Mouse (Mus musculus): ENCODE measurements at regions not wholly inside any gene's neighbourhood (a gene's known extent, or its start where the extent isn't known, plus 50 kb on each side); places are given as distances from the start of the nearest gene placed in this dataset.
A peak's percentile ranks its signal among the peaks of the same experiment; 100 is the strongest.

- DNase-seq (ENCODE audit: low spot score), result peak; percentile 73
Observed at GRCm38 (mm10) chr10:45009676-45010075, 57.3 kb upstream of the Prep start.

DNA sequence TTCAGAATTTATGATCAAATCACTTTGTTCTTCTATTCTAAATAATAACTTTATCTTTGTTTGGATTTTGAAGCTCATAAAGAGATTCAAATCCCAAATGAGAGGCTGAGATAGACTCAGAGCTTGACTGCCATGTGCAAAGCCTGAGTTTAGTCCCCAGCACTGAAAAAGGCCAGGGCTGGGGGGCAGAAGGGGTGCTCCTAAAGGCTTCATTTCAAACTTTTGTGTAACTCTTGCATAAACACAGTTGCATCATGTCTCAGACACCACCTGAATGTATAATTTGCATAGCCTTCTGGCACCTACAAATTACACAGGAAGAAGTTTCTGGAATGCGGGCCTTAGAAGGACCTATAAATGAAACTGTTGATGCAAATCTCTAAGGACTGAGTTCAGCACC is 57.8 kb upstream of the Prep start:
- no peak for DNase-seq (ENCODE audit: low spot score)

- DNase-seq (ENCODE audit: low spot score), result no peak
Observed at GRCm38 (mm10) chr10:45004037-45004653, 62.9 kb upstream of the Prep start.

DNA sequence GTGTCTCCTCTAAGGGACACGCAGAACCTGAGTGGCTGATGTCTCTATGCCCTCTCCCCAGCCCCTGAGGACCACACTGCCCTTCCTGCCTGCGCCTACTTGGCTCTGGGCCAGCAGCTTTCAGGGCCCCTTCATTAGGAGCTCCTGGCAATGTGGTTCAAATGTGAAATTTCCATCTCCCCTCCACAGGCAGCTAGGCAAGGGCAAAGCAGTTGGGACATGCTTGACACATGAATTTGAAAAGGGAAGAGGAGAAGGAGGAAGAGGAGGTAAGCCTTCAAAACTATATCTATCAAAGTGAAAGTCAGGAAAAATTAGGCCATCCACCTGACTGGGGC is 63.7 kb upstream of the Prep start:
- DNase-seq (ENCODE audit: low spot score), result no peak

GRCm38 (mm10) chr10:45002637-45003343 is 64.2 kb upstream of the Prep start:
- DNase-seq (ENCODE audit: low spot score), result no peak

- peak; percentile 89 for DNase-seq (ENCODE audit: low spot score)
Observed at GRCm38 (mm10) chr10:45000873-45001859, 65.8 kb upstream of the Prep start.

GRCm38 (mm10) chr10:45000027-45000840 is 66.8 kb upstream of the Prep start:
- peak; percentile 40 for DNase-seq (ENCODE audit: low spot score)

DNA sequence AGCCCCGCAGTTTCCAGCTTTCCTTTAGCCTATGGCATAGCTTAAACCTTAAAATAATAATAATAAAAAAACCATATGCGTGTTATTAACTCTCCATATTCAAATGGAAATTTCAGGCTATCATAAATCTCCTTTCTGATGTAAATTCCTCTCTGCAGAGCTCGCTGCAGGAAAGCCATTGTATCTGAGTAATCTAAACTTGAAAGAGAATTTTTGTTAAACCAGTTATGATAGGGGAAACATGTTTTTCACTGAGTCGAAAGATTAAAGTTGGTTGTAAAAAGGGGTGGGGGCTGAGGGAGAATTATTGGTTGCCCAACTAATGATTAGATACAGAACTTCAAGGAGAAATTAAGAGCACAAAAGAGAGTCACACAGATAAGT is 69.1 kb upstream of the Prep start:
- no peak for DNase-seq (ENCODE audit: low spot score)

- peak; percentile 75 for DNase-seq (ENCODE audit: low spot score)
Observed at GRCm38 (mm10) chr10:44997184-44997905, 69.7 kb upstream of the Prep start.

DNA sequence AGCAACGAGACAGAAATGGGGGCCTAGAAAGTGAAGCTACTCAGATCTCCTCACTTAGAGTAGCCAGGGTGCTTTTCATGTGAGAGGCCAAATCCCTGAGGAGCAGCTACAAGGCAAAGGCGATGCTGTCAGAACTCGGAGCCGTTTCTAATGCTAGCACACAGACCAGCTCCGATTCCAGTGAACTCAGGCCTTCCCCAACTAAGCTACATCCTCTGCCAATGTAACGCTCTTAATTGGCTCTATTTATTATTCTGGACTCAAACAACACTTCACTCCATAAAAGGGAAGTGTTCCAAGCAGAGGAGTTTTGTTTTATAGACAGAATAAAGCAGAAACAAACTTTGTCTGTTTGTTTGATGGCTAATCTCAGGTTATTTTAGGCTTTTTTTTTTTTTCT is 71.2 kb upstream of the Prep start:
- no peak for DNase-seq (ENCODE audit: low spot score)

GRCm38 (mm10) chr10:44994385-44995281 is 72.4 kb upstream of the Prep start:
- no peak for DNase-seq (ENCODE audit: low spot score)

GRCm38 (mm10) chr10:44993470-44994260 is 73.3 kb upstream of the Prep start:
- no peak for DNase-seq (ENCODE audit: low spot score)

GRCm38 (mm10) chr10:44989539-44989938 is 77.5 kb upstream of the Prep start:
- DNase-seq (ENCODE audit: low spot score), result no peak

- no peak for DNase-seq (ENCODE audit: low spot score)
Observed at GRCm38 (mm10) chr10:44988756-44989155, 78.2 kb upstream of the Prep start.

DNA sequence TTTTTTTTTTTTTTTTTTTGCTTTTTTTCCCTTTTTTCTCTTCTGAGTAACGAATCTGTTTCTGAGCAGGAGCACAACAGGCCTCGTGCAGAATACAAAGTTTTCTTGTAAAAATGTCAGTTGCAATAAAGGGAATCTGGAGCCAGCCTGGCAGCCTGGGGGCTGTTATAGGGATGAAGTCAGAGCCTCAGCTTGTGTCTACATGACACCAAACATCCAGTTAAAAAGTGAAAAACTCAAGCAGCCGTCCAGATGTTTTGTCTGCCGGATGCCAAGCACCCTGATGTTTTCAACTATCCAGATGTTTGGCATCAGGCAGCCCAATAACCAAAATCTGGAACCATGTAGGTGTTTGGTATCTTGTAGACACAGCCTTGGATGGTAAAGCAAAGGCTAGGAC is 79.4 kb upstream of the Prep start:
- DNase-seq (ENCODE audit: low spot score), result no peak

- no peak for DNase-seq (ENCODE audit: low spot score)
Observed at GRCm38 (mm10) chr10:44981913-44982312, 85.1 kb upstream of the Prep start.

GRCm38 (mm10) chr10:44976815-44977214 is 90.2 kb upstream of the Prep start:
- no peak for DNase-seq (ENCODE audit: low spot score)

DNA sequence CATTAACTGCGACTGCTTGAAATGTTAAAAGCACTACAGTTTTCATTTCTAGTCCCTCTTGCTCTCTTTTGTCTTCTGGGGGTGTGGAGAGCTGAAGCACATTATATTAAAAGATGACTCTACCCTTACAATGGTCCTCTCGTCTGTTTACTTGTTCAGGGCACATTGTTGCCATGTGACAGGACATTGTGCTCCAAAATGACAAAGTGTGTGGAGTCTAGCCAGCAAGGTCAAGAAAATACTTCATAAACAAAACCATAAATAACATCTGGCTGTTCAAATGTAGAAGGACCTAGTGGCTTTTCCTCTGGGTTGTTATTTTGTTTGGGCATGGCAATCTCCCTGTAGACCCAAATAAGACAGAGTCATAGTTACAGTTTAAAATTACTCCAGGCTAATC is 95.1 kb upstream of the Prep start:
- no peak for DNase-seq (ENCODE audit: low spot score)

- no peak for DNase-seq (ENCODE audit: low spot score)
Observed at GRCm38 (mm10) chr10:44959968-44960367, 107.0 kb upstream of the Prep start.

Measured in embryo, embryonic 10.5 days (tissue).